Mouse (Mus musculus) hindbrain, embryonic 12.5 days (tissue): ENCODE measurements around the gene Ccdc66. TPM values are rescaled to one million over a fixed set of nuclear protein-coding genes. Genes with fewer than 3 reads are reported as not detected.

Experiments used
- ATAC-seq: fragments of 200-750 bp; cut with Nextera tagmentation; 2 replicates; pipeline ENCODE4 v1.8.0; 2017; ENCODE audit warnings: moderate TSS enrichment; ENCODE audit not compliant: low FRiP score
- H3K27ac ChIP-seq: fragments of 300-500 bp; sonication (generic); 2 replicates; pipeline ENCODE4 v1.5.1; 2016; ENCODE audit warnings: mild to moderate bottlenecking
- H3K27me3 ChIP-seq: fragments of 300-500 bp; sonication (generic); 2 replicates; pipeline ENCODE4 v1.6.1; 2016; ENCODE audit warnings: mild to moderate bottlenecking
- H3K36me3 ChIP-seq: fragments of 300-500 bp; sonication (generic); 2 replicates; pipeline ENCODE4 v1.6.1; 2016; ENCODE audit warnings: mild to moderate bottlenecking
- H3K4me1 ChIP-seq: fragments of 300-500 bp; sonication (generic); 2 replicates; pipeline ENCODE4 v1.6.1; 2016
- H3K4me2 ChIP-seq: fragments of 300-500 bp; sonication (generic); replicated peaks from 2 replicates; pipeline ENCODE4 v1.6.1; 2016; ENCODE audit warnings: mild to moderate bottlenecking
- H3K4me3 ChIP-seq: fragments of 300-500 bp; sonication (generic); 2 replicates; pipeline ENCODE4 v1.5.1; 2016; ENCODE audit warnings: mild to moderate bottlenecking
- H3K9ac ChIP-seq: fragments of 300-500 bp; sonication (generic); 2 replicates; pipeline ENCODE4 v1.6.1; 2016; ENCODE audit warnings: mild to moderate bottlenecking, moderate library complexity
- H3K9me3 ChIP-seq: fragments of 300-500 bp; sonication (generic); replicated peaks from 2 replicates; pipeline ENCODE4 v1.6.1; 2016; ENCODE audit warnings: mild to moderate bottlenecking
- WGBS: fragments of 180-500 bp; shearing (Covaris S2); methylation state at CpG from one replicate; pipeline ENCODE4 v1.1.7; 2016; 5-methylcytosine and 5-hydroxymethylcytosine counted together
- polyA plus RNA-seq: library from polyadenylated mRNA; unstranded; fragments of >200 nt; fragmentation: Nextera tagmentation; extraction: Ambion mirVana; gene quantifications from 2 replicates; pipeline ENCODE4 v1.2.1, GENCODE M21; 2016

Ccdc66 gene
- polyA plus RNA-seq, result 12.7 and 15.0 TPM in 2 replicates

DNA sequence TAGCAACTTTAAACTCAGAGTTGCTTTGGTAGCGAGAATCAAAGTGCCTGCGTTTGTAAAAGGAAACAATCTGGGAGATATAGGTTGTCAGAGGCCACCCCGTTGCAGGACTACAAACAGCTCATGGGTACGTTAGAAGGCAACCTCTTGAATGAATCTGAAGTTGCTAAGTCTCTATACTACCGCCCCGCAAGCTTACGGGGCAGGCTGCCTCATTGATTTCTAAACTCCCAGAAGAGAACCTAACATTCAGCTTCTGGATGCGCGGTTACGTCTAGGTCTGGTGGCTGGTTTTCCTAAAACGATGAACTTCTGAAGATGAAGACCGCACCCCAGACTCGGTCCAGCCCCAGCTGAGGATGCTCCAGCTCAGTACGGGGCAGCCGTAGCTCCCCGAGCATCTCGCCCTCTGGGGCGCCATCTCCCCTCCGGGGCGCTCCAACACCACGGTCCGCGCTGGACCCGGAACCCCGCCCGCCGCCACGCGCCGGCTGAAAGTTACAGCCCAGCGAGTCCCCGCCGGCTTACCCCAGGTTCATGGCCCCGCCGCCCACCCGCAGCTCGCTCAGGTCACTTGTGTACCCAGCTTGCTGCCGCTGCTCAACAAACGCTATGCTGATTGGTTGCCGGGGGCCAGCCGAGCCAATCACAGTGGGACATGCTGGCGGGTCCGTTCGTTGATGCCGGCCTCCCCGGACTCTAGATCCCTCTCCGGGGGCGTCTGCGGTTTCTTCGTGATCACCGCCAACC is at the start of gene Ccdc66:
Ccdc66 (minus strand) TSS at position 567 of the 750 bp plus-strand sequence.
- Histone ChIP-seq H3K4me2 (peak within 1 kb of the TSS; percentile 72), H3K4me1 (peaks cover 12% of the 10 kb centered on the region), H3K9ac (peak within 1 kb of the TSS; percentile 82), H3K4me3 (peak within 1 kb of the TSS; percentile 82), H3K9me3 (no peaks in the 10 kb centered on the region), H3K36me3 (peaks cover 5% of the 10 kb centered on the region; the same call in 1 of the 2 replicates), H3K27me3 (no peaks in the 10 kb centered on the region), H3K27ac (peak within 1 kb of the TSS; percentile 81)
- peak; percentile 98 for ATAC-seq
- under 1% methylated on average over 51 of the region's 51 CpGs for WGBS

DNA sequence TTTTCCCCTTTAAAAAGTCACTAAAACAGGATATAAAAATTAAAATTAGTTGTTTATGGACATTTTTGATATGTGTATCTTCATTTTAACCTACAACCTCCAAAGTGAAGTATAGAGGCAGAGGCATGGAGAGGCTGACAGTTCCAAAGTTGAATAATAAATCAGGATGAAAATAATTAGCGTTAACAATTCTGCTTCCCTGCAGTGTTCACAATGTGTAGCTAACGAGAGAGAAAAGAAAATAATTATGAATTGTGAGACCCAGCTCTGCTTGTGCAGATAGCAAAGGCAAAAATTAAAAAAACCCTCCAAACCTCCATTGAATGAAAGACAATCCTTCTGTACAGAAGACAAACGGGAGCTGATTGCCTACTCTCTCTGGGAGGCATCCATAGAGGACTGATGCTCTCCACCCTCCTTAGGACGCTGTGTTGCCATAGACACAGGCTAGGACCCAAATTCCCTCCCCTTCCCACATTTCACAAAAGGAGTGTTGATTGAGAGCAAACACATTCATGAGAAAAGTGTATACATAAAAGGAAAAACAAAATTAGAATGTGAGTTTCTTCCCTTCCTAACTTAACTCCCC is 35.7 kb upstream of the Ccdc66 start:
- WGBS, result 71% methylated on average over 4 of the region's 4 CpGs

DNA sequence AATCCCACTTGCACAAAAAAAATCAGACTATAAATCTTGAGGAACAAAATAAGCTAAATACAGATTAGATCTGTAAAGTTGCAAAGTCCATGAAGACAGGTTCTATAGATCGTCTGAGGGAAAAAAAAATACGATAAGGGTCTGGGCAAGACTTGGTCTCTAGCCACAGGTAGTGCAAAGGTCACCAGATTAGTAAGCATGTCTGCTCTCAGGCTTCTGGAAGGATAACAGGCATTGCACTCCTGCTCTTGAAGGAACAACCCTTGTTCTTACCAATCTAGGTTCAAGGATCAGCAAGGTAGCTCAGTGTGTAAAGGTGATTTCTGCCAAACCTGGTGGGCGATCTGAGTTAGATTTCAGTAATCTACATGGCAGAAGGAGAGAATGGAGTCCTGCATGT is 28.2 kb upstream of the Ccdc66 start:
- Histone ChIP-seq H3K4me2 (no peak overlapping the region), H3K27me3 (no peaks in the 10 kb centered on the region), H3K4me3 (no peak overlapping the region), H3K27ac (no peak overlapping the region), H3K9ac (no peak overlapping the region), H3K9me3 (no peaks in the 10 kb centered on the region; the same call in 1 of the 2 replicates), H3K36me3 (no peaks in the 10 kb centered on the region), H3K4me1 (no peaks in the 10 kb centered on the region)
- ATAC-seq, result no peak
- WGBS, result 85% methylated on average over 3 of the region's 3 CpGs

More for the DNA sequence above, 35.7 kb upstream of the Ccdc66 start:
- H3K4me3 ChIP-seq, result no peak overlapping the region
- H3K4me1 ChIP-seq, result no peaks in the 10 kb centered on the region
- ATAC-seq, result no peak
- no peaks in the 10 kb centered on the region for H3K36me3 ChIP-seq
- H3K9me3 ChIP-seq, result no peaks in the 10 kb centered on the region; the same call in 1 of the 2 replicates
- H3K9ac ChIP-seq, result no peak overlapping the region
- H3K27ac ChIP-seq, result no peak overlapping the region
- H3K4me2 ChIP-seq, result no peak overlapping the region
- no peaks in the 10 kb centered on the region for H3K27me3 ChIP-seq

DNA sequence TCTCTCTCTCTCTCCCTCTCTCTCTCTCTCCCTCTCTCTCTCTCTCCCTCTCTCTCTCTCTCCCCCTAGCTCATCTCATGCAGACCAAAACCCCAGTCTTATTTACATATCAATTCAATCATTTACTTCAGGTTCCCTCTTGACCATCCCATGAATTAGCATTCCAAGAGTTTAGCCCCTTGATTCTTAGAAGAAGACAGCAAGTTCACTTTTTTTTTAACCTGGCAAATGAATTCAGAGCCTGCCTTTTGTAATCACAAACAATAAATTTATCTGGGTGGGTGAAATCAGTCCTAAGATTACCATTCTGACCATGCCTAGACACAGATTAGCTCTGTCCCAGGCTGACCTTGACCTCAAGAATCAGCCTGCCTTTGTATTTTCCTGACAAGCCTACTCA is 16.3 kb upstream of the Ccdc66 start:
- Histone ChIP-seq H3K9ac (no peak overlapping the region), H3K27ac (no peak overlapping the region), H3K4me3 (no peak overlapping the region), H3K9me3 (no peaks in the 10 kb centered on the region), H3K36me3 (no peaks in the 10 kb centered on the region), H3K4me2 (no peak overlapping the region), H3K27me3 (no peaks in the 10 kb centered on the region), H3K4me1 (no peaks in the 10 kb centered on the region)
- ATAC-seq, result no peak

DNA sequence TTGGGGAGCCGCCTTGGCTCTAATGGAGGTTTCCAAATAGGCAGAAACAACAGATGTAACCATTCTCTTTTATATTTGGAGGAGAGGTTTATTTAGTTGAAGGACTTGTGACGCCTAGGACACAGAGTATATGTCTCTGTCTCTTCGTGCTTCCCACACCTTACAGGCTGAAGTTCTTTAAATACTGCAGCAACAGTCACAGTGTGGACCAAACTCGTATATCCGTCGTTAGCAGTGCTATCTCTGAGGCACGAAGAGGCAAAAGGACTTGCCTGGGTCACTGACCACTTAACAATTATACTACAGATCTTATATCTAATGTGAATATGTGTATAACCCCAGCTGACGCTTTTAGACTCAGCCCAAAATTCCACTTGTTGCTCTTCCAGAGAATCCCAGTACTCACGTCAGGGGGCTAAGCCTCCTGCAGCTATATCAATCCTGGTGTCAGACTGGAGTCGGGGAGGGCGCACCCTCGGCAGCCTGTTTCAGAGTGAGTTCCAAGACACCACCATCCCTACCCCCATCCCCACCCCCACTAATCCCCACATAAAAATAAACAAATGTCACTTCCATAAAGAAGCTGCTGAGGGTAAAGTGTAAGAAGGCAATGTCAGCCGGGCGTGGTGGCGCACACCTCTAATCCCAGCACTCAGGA is 513 bp upstream of the Ccdc66 start:
- peak; percentile 78 for ATAC-seq
- H3K36me3 ChIP-seq, result peaks cover 4% of the 10 kb centered on the region; the same call in 1 of the 2 replicates
- peak overlapping the region; percentile 81 for H3K27ac ChIP-seq
- peak overlapping the region; percentile 82 for H3K9ac ChIP-seq
- H3K27me3 ChIP-seq, result no peaks in the 10 kb centered on the region
- 31% methylated on average over 15 of the region's 15 CpGs for WGBS
- peak overlapping the region; percentile 72 for H3K4me2 ChIP-seq
- H3K9me3 ChIP-seq, result no peaks in the 10 kb centered on the region
- peak overlapping the region; percentile 82 for H3K4me3 ChIP-seq
- H3K4me1 ChIP-seq, result peaks cover 12% of the 10 kb centered on the region

DNA sequence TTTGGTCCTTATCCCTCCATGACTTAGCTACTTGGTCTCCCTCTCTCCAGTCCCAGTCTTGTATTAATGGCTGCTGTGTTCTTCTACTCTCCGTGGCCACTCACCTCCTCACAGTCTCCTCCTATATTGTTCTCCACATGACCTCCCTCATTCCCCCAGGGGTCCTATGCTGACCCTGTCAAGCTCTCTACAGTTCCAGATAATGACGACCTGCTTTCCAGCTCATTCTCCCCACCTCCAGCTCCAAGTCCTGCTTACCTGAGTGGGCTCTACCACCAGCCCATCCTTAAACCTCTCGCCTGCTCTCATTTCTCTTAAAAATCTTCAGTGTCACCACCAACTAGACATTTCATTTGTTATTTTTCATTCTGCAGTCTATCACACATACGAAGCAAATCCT is 7.2 kb downstream of the Ccdc66 start:
- Histone ChIP-seq H3K36me3 (peaks cover 32% of the 10 kb centered on the region), H3K27me3 (no peaks in the 10 kb centered on the region), H3K27ac (no peak overlapping the region), H3K4me1 (no peaks in the 10 kb centered on the region), H3K4me2 (no peak overlapping the region), H3K9me3 (no peaks in the 10 kb centered on the region), H3K9ac (no peak overlapping the region), H3K4me3 (no peak overlapping the region)
- ATAC-seq, result no peak
- WGBS, result 75% methylated on average over 4 of the region's 4 CpGs

DNA sequence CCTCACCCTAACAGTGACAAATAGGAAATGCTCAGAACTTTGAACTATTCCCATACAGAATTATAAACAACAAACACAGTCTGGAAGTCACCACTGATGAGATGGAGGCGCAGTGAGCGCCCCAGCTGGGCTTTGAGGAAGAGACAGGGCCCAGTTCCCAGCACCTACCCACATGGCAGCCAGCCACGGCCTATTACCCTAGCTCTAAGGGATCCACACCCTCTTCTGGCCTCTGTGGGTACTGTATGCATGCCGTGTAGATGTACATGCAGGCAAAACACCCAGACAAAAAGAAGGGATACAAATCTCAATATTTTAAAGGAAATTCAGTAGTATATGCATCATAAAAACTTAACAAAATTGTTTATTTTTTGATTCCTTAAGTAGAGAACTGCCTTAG is 14.7 kb downstream of the Ccdc66 start:
- no peak overlapping the region for H3K4me2 ChIP-seq
- H3K4me3 ChIP-seq, result no peak overlapping the region
- no peak overlapping the region for H3K27ac ChIP-seq
- H3K9ac ChIP-seq, result no peak overlapping the region
- H3K9me3 ChIP-seq, result no peaks in the 10 kb centered on the region
- no peak for ATAC-seq
- WGBS, result 89% methylated on average over 4 of the region's 4 CpGs
- H3K27me3 ChIP-seq, result no peaks in the 10 kb centered on the region
- peaks cover 80% of the 10 kb centered on the region for H3K36me3 ChIP-seq
- no peaks in the 10 kb centered on the region for H3K4me1 ChIP-seq

DNA sequence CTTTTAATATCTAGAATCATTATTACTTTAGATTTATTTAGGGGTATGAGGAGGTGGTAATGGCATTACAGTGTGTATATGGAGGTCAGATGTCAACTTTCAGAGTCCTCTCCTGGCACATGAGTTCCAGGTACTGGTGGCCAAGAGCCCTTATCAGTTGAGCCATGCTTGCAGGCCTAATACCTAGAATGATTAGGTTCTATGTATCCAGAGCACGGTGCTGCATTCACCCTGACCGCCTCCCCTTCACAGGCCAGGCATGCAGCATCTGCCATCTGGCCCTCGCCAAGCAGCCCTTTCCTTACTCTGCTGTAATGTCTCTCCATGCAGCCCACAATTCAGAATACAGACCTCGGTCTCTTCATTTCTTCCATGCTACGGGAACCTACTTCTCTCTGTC is 16.9 kb downstream of the Ccdc66 start:
- Histone ChIP-seq H3K36me3 (peaks cover 79% of the 10 kb centered on the region), H3K9me3 (no peaks in the 10 kb centered on the region), H3K27ac (no peak overlapping the region), H3K9ac (no peak overlapping the region), H3K4me3 (no peak overlapping the region), H3K4me1 (no peaks in the 10 kb centered on the region), H3K4me2 (no peak overlapping the region), H3K27me3 (no peaks in the 10 kb centered on the region)
- ATAC-seq, result no peak
- 87% methylated on average over 5 of the region's 5 CpGs for WGBS

DNA sequence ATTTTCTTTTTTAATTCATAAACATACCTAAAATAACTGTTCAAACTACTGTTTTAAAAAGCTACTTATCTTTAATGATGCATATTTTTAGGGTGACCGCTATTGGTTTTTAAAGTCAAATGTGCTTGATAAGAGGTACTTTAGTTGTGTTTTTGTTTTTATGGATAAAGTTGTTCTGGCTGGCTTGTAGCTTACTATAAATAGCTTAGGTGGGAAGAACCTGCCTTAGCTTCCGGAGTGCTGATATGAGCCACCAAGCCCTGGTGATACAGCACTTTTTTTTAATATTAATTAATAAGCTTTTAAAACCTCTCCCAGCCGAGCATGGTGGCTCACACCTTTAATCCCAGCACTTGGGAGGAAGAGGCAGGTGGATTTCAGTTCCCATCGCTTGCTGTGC is 61.3 kb downstream of the Ccdc66 start:
- Histone ChIP-seq H3K36me3 (peaks cover 45% of the 10 kb centered on the region), H3K27me3 (no peaks in the 10 kb centered on the region), H3K9ac (no peak overlapping the region), H3K9me3 (no peaks in the 10 kb centered on the region), H3K4me2 (no peak overlapping the region), H3K27ac (no peak overlapping the region), H3K4me3 (no peak overlapping the region), H3K4me1 (no peaks in the 10 kb centered on the region)
- WGBS, result 96% methylated on average over 4 of the region's 4 CpGs
- ATAC-seq, result no peak

DNA sequence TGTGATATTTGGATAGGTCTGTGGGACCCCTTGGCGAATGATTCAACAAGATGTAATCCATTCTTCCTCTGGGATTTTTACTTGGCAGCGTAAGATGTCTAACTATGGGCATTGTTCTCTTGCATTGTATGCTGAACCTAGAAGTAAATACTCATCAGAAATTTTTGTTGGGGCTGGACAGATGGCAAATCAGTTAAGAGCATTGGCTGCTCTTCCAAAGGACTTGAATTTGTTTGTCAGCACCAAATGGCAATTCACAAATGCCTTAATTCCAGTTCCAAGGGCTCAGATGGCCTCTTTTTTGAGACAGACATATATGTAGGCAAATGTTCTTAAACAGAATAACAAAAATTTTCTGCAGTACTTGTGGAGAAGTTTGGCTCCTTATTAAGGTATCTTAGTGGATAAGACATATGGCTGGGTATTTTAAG is 63.4 kb downstream of the Ccdc66 start:
- H3K4me2 ChIP-seq, result no peak overlapping the region
- no peak overlapping the region for H3K9ac ChIP-seq
- 88% methylated on average over 2 of the region's 2 CpGs for WGBS
- no peak overlapping the region for H3K4me3 ChIP-seq
- no peaks in the 10 kb centered on the region for H3K4me1 ChIP-seq
- H3K27ac ChIP-seq, result no peak overlapping the region
- H3K27me3 ChIP-seq, result no peaks in the 10 kb centered on the region
- peaks cover 36% of the 10 kb centered on the region for H3K36me3 ChIP-seq
- H3K9me3 ChIP-seq, result no peaks in the 10 kb centered on the region
- no peak for ATAC-seq

DNA sequence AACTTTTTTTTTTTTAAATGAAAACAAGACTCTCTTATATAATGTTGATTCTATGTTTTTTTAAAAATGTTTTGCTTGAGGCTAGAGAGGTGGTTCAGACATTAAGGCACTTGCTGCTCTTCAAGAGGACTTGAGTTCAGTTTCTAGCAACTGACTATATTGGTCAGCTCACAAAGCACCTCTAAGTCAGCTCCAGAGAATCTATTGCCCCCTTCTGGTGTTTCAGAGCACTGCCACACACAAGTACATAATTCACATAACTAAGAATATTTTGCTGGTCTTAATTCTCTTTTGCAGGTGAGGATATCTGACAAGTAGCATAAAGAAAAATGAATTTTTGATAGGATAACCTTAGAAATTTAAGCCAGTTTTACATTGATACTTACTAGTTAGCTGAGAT is 67.3 kb downstream of the Ccdc66 start:
- H3K36me3 ChIP-seq, result peaks cover 21% of the 10 kb centered on the region
- ATAC-seq, result no peak
- H3K4me2 ChIP-seq, result no peak overlapping the region
- no peak overlapping the region for H3K9ac ChIP-seq
- H3K9me3 ChIP-seq, result no peaks in the 10 kb centered on the region
- H3K27ac ChIP-seq, result no peak overlapping the region
- no peak overlapping the region for H3K4me3 ChIP-seq
- no peaks in the 10 kb centered on the region for H3K27me3 ChIP-seq
- no peaks in the 10 kb centered on the region for H3K4me1 ChIP-seq

DNA sequence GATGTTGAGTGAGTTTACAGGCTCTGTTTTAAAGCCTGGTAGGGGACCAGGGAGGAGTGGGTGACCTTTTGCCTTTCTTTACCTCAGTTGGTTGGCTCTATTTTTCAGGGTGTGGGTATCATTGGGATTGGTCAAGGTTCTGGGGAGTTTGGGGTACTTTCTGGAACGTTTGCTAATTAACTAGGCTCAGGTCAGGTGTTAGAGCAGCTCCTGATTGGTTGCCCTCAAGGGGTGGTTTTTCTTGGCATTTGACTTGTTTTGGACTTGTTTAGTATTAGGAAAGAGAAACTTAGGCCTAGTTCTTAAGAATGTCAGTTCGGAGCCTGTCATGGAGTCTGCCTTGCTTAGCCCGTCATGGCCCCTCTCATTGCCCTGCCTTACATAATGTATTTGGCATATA is 71.4 kb downstream of the Ccdc66 start:
- H3K4me3 ChIP-seq, result no peak overlapping the region
- no peak overlapping the region for H3K27ac ChIP-seq
- no peak overlapping the region for H3K9ac ChIP-seq
- no peaks in the 10 kb centered on the region for H3K27me3 ChIP-seq
- H3K36me3 ChIP-seq, result peaks cover 20% of the 10 kb centered on the region
- no peaks in the 10 kb centered on the region for H3K4me1 ChIP-seq
- H3K9me3 ChIP-seq, result no peaks in the 10 kb centered on the region
- WGBS, result 90% methylated on average over 3 of the region's 3 CpGs
- no peak for ATAC-seq
- H3K4me2 ChIP-seq, result no peak overlapping the region
